Mouse (Mus musculus) olfactory bulb, adult 2 months (tissue): Measurements from ENCODE around the gene Mamdc4.

Source experiments
- CTCF ChIP-seq: fragments of 200-500 bp; IDR thresholded peaks from 2 replicates; pipeline ENCODE4 v1.5.1; 2012; ENCODE audit warnings: low read depth, mild to moderate bottlenecking, low read length, moderate library complexity; ENCODE audit not compliant: insufficient read depth
- POLR2A ChIP-seq: fragments of 200-500 bp; IDR thresholded peaks from 2 replicates; pipeline ENCODE4 v1.6.1; 2012; ENCODE audit warnings: mild to moderate bottlenecking, low read depth, low read length, moderate library complexity; ENCODE audit not compliant: insufficient read depth

DNA sequence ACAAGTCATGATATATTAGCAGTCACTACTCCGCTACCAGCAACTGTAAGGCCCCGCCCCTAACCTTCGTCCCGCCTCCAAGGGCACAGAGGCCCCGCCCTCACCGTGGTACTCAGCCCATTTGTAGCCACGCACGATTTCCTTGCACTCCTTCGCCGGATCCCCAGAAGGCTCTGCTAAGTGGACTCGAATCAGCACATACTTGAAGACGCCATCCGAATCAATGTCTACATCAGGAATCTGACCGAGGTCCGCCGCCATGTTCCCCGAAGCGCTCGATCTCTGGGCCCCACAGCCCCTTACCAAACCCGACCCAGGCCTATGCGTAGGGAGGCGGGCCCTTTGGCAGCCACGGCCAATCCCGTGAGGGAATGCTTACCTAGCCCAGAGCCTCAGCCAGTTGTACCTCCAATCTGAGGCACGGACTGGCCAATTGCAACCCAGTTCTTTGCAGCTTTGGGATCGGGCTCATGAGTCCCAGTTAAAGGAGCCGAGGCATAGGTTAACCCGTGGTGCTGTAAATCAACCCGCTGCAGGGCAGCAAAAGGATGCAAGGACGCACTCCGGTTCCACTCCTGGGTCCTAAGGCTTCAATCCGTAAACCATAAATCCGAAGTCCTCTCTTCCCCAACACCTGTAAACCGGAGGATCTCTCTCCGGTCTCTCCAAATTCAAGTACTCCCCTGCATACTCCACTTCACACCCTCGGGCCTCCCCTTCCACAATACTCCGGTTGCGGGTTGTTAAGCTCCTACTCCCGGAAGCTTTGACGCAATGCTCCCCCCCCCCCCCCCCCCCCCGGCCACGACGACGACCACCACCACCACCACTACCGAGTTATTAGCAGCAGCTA is at the start of gene Mamdc4, which contains the start of gene Phpt1:
- TF ChIP-seq CTCF (no peak), POLR2A (peak; percentile 83)
